Mouse (Mus musculus) G1E-ER4 (cell line): ENCODE data around the gene Thsd7b. TPM values are rescaled to one million over a fixed set of nuclear protein-coding genes. Genes with fewer than 3 reads are reported as not detected.

Source experiments
- GATA1 ChIP-seq: IDR thresholded peaks from one replicate; pipeline ENCODE4 v1.8.0; 2012; ENCODE audit warnings: low read length, inconsistent platforms
- polyA plus RNA-seq: library from polyadenylated mRNA; stranded (reverse); fragments of >175 nt; gene quantifications from 2 replicates; pipeline ENCODE4 v1.2.3, GENCODE M21; 2012

The Thsd7b gene
- polyA plus RNA-seq, 1 experiment, result not detected

DNA sequence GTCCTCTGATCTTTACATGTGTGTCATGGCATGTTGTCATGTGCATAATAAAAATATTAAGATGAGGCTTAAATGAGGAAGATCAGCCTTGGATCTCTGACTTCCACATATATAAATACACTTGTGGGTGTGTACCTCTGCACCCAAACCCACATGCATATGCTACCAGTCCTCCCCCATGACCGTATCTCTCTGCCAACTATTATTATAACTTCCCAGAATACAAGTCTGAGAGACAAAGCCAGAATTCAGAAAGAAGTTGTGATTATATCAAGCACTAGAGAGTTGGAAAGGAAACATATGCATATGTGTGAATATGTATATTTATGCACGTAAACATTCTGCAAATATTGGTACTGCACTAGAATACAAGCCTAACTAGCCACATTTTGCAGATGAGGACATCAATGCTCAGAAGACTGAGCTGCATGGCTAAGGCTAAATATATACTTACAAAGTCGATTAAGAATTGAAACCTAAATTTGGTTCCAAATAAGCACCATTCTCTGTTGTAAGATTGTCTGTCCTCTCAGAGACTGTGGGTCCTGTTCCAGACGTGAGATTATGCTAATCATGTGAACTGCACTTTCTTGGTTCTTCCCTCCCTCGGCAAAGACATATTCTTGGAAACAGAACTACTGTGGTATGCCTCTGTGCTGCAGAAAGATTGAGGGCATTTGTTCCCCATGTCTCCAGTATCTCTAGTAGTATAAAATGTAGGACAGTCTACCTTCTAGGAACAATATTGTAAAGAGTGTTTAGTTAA is 211.3 kb downstream of the Thsd7b start:
- TF ChIP-seq GATA1, result no peak

DNA sequence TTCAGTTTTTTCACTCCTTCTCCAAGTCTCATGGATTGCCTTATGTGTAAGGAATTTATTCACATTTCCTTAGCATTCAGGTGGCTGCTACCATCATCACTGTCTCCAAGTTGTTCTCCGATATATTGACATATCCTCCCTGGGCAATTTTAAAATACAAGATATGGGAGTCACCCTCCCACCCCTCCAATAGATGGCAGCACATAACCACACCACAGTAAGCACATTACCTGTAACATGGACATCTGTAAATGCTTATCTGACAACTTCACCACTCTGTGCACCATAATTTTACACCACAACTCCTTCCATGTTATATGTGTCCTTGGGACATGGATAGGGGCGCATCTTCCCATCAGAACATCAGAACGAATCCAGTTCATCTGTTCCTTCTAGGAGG is 218.0 kb downstream of the Thsd7b start:
- no peak for TF ChIP-seq GATA1

DNA sequence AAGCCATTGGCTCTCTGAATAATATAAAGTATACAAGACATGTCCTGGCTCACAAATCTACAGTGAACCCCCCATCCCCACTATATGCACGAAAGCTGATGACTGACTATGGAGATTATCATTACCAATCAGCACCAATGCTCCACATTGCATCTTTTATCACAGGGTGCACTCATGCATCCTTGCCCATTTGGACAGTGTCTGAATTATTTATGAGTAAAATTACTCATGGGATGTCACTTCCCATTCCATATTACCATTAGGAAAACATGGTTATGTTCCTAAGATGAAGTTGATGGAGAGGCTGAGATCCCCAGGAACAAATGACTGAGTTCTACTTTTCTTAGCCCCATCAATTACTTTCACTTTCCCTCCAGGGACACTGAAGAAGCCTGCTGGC is 220.8 kb downstream of the Thsd7b start:
- no peak for TF ChIP-seq GATA1

GRCm38 (mm10) chr1:129501707-129502106 is 228.6 kb downstream of the Thsd7b start:
- no peak for TF ChIP-seq GATA1

DNA sequence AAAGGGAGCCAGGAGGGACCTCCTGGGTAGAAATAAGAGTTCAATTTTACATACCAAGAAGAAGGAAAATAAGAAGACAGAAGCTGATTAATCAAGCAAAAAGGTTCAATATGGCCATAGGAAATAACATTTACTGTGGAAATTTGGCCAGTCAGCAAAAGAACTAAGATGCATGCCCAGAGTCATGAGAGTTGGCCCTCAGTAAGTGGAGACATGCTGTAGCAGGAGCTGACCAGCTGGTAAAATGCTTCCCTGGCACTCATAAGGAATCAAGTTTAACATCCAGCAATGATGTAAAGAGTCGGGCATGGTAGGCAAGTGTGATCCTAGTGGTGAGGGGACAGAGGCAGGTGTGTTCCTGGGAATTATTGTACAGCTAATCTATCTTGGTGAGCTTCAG is 243.3 kb downstream of the Thsd7b start:
- no peak for TF ChIP-seq GATA1

DNA sequence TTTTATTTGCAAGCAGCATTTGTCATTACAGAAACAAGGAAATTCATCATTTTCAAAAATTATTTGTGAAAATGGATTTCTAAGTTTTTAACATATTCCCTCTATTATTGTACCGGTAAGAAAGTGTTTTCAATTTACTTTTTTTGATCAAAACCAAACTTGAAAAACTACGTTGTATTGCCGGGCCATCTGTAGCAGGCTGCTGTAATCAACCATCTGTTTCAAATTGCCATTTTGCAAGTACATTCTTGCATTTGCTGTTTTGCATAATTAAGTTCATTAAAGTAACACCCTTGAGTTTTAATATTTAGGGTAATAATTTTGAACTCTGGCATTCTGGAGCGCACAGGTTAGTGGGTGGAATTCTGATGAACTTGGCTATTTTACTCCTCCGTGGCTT is 246.6 kb downstream of the Thsd7b start:
- TF ChIP-seq GATA1, result no peak

GRCm38 (mm10) chr1:129526967-129527366 is 253.9 kb downstream of the Thsd7b start:
- no peak for TF ChIP-seq GATA1

DNA sequence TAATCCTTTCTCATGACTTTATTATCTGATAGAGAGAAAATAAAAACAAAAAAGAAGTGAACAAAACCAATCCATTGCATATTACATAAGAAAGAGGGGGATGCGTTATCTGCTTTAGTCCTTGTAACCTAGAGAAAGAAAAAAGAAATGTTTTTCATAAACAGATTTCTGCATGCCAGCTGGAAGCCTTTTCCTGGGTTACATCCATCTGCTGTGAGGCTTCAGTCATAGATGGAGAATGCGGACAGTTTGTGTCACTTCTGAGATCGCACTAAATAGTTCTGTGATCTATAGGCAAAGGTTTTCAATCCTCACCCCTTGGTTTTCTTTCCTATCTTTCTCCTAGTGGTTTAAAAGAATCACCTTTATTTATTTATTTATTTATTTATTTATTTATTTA is 259.1 kb downstream of the Thsd7b start:
- TF ChIP-seq GATA1, result no peak

DNA sequence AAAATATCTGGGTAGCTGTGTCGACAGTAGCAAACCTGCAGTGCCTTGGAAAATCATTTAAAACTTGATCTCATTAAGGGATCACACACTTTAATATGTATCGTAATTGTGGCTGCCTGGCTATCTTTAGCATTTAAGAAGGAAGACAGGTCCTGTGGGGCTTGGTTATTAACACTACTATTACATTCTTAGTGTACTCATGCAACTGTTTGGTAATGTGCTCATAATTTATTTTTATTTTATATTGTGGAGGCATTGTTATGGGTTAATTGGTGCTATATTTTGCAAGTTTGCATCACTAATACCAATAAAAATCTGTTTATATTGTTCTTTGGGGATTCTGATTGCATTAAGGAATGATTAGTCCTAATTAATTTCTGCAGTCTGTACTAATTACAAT is 265.4 kb downstream of the Thsd7b start:
- no peak for TF ChIP-seq GATA1

GRCm38 (mm10) chr1:129538970-129539369 is 265.9 kb downstream of the Thsd7b start:
- no peak for TF ChIP-seq GATA1

- TF ChIP-seq GATA1, result no peak
Observed at GRCm38 (mm10) chr1:129540751-129541150, 267.6 kb downstream of the Thsd7b start.

DNA sequence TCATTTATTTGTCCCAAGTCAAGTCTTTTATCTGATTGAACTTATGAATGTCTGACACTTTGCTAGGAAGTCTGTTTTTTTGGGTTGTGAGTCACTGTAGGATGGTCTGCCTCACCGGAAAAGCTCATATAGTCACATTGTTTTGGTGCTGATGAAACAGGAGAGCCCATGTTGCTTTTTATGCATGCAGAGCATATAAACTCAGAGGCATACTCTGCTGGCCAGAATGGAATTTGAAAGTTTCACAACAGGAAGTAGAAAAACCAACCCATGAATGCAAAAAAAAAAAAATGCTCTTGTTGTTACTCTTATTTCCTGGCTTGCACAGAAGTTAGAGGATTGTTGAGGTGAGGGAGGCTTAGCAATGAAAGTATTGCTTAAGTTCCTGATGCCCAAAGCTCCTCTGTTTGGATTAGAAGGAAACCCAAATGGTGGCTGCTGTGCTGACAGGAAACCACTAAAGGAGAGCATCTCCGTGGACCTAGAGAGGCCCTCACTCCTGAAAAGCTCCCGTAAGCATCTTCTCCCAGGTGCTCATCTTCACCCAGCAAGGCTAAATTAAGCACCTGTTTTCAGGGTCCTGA is 269.6 kb downstream of the Thsd7b start:
- no peak for TF ChIP-seq GATA1

DNA sequence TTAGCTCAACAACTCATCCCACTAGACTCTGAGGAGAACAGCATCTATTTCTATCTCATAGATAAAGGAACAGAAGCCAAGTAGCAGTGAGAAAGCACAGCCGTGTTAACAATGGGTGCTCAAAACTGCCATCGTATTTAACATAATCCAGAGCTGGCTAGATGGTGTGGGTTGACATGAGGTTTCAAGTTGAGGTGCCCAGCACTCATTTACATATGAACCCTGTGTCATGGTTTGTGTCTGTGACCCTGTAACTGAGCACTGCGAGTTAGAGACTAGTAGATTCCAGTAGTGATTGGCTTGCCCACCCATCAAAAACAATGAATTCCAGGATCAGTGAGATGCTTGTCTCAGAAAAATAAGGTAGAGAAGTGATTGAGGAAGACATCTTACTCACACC is 270.1 kb downstream of the Thsd7b start:
- TF ChIP-seq GATA1, result no peak

DNA sequence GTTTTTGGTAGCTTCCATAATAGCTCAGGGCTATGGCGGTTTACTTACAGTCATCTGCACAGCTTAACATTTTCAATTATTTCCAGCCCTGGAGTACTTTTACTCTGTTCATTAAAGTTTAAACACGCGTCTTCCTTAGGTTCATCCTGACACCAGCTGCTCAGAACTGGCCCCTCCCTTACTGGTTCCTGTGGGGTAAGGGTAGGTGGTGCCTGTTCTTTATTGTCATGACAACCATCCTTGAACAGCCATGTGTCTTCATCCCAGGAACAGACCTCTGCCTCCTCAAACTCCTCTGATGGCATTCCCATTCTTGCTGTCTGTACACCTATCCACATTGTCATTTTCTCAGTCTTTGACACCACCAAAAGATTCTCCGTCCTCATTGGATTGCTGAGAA is 285.0 kb downstream of the Thsd7b start:
- no peak for TF ChIP-seq GATA1

GRCm38 (mm10) chr1:129559137-129559536 is 286.0 kb downstream of the Thsd7b start:
- TF ChIP-seq GATA1, result no peak

GRCm38 (mm10) chr1:129559812-129560211 is 286.7 kb downstream of the Thsd7b start:
- no peak for TF ChIP-seq GATA1

- no peak for TF ChIP-seq GATA1
Observed at GRCm38 (mm10) chr1:129562707-129563106, 289.6 kb downstream of the Thsd7b start.
